Mouse (Mus musculus): Measurements from ENCODE around the gene Nr4a1. TPM values are rescaled to one million over a fixed set of nuclear protein-coding genes. Genes with fewer than 3 reads are reported as not detected.

The Nr4a1 gene
- polyA plus RNA-seq, 1 experiment from 2014 or later = 2.9 TPM

DNA sequence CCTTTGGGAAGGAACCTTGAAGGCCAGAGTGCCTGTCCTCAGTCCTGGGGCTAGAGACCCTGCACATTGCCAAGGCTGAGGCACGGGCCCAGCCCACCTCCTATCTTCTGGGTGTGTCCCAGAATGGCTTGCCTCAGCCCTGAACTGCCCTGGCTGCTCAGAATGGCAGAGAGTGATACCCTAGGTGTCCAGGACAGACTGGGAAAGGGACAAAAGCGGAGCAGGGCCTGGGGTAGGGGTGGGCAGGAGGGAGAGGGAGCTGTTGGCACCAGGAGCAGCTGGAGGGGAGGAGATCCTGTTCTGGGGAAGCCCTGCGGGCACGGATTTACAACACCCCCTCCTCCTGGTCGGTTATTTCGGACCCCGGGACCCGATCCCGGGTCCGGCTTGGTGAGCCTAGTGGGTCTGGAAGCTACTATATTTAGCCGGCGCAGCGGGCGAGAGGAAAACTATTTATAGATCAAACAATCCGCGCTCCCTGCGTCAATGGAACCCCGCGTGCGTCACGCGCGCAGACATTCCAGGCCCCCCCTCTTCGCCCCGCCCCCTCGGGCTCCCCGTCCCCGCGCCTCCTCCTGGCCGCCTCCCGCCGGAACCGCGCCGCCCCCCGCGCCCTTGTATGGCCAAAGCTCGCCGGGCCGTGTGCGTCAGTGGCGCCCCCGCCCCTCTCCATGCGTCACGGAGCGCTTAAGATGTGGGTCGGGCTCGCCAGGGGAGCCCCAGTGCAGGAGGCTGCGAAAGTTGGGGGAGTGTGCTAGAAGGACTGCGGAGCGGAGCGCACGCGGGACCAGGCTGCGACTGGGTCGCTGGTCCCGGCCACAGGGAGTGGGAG, 12.3 kb downstream of the Nr4a1 start:
- no peak overlapping the region for H3K27ac ChIP-seq
- peak overlapping the region; percentile 51 for H3K4me3 ChIP-seq (replicated peaks)
- H3K4me1 ChIP-seq = peaks cover 16% of the 10 kb centered on the region
- peaks cover 50% of the 10 kb centered on the region for H3K27me3 ChIP-seq
- peak overlapping the region; percentile 93 for H3K4me2 ChIP-seq
- H3K9ac ChIP-seq = peak overlapping the region; percentile 64
- peak; percentile 78 for ATAC-seq (ENCODE audit: low FRiP score)
- H3K9me3 ChIP-seq = no peaks in the 10 kb centered on the region
- peaks cover 7% of the 10 kb centered on the region; the same call in 1 of the 2 replicates for H3K36me3 ChIP-seq (replicated peaks)
- WGBS = 0% methylated on average over 52 of the region's 57 CpGs

DNA sequence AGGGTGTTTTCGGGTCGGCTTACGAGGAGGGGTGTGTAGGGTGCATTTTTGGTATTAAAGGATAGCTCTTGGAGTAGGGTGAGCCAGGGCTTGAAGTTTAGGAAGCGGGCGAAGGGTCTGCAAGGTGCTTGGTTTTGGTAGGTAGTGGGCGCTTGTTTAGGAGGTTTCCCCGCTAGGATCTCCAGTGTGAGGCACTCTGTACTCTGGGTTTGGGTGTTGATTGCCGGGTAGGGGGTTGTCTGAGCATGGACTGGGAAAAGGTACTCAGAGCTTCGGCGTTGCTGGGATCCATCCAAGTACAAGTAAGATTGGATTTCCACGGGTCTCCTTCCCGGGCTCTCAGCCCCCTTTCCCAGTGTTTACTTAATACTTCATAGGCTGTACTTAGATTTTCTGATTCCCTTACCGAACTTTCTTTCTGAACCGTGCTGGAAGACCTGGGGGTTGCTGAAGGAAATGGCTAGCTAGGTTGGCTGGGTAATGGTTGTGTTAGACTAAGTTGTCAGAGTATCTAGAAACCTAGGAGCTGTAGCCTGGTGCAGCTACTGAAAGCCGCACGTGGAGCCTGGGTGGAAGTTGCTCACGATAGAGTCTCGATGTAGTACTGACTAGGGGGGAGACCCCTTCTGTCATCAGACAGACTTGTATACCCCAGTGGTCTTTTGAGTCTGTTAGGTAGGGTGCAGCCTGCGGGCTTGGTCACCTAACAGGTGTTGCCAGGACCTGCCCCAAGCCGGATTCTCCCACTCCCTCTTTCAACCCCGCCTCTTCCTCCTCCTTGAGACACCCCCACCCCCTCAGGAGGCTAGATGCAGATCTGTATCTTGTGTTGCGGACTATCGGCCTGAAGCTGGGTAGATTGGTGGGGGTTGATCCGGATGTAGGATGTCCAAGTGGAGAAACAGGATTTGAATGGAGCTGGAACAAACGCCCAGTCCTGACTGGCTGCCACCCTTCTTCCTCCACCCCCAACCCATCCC, 13.3 kb downstream of the Nr4a1 start:
- peaks cover 9% of the 10 kb centered on the region; the same call in 1 of the 2 replicates for H3K36me3 ChIP-seq (replicated peaks)
- peaks cover 16% of the 10 kb centered on the region for H3K4me1 ChIP-seq
- ATAC-seq (ENCODE audit: low FRiP score) = no peak
- H3K9ac ChIP-seq = peak overlapping the region; percentile 64
- no peak overlapping the region for H3K27ac ChIP-seq
- WGBS = 7% methylated on average over 25 of the region's 25 CpGs
- H3K4me2 ChIP-seq = peak overlapping the region; percentile 93
- peaks cover 50% of the 10 kb centered on the region for H3K27me3 ChIP-seq
- H3K4me3 ChIP-seq (replicated peaks) = peak overlapping the region; percentile 51
- no peaks in the 10 kb centered on the region for H3K9me3 ChIP-seq

DNA sequence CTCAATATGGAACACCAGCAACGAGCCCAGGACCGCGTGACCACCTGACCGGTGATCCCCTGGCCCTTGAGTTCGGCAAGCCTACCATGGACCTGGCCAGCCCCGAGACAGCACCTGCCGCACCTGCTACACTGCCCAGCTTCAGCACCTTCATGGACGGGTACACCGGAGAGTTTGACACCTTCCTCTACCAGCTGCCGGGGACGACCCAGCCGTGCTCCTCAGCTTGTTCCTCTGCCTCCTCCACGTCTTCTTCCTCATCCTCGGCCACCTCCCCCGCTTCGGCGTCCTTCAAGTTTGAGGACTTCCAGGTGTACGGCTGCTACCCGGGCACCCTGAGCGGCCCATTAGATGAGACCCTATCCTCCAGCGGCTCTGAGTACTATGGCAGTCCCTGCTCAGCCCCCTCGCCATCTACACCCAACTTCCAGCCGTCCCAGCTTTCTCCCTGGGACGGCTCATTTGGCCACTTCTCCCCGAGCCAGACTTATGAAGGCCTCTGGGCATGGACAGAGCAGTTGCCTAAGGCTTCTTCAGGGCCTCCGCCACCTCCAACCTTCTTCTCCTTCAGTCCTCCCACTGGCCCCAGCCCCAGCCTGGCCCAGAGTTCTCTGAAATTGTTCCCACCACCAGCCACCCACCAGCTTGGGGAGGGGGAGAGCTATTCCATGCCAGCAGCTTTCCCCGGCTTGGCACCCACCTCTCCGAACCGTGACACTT, 16.2 kb downstream of the Nr4a1 start:
- H3K4me1 ChIP-seq = peaks cover 16% of the 10 kb centered on the region
- peaks cover 22% of the 10 kb centered on the region for H3K36me3 ChIP-seq (replicated peaks)
- H3K4me2 ChIP-seq = no peak overlapping the region
- H3K9me3 ChIP-seq = no peaks in the 10 kb centered on the region
- 92% methylated on average over 29 of the region's 29 CpGs for WGBS
- H3K4me3 ChIP-seq (replicated peaks) = no peak overlapping the region
- H3K27ac ChIP-seq = no peak overlapping the region
- H3K27me3 ChIP-seq = peaks cover 36% of the 10 kb centered on the region
- ATAC-seq (ENCODE audit: low FRiP score) = no peak
- no peak overlapping the region for H3K9ac ChIP-seq

DNA sequence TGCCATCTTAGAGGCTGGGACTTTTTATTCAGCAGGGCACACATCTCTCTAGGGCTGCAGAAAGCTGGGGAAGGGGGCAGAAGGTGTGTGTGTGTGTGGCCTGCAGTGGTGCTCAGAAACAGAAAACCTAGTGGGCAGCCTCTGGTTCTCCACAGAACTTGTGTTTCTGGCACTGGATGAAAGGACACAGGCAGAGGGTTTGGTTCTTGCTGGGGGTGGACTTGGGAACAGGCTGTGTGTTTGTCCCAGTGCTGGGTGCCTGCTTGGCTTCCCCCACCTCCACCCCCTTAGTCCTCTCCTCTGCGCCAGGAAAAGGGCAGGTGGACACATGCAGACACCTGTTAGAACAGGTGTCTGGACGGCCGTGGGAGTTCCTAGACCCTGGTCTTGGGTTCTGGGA, 17.0 kb downstream of the Nr4a1 start:
- Histone ChIP-seq H3K9ac (no peak overlapping the region), H3K27ac (no peak overlapping the region), H3K4me2 (no peak overlapping the region), H3K4me3 (replicated peaks) (no peak overlapping the region), H3K36me3 (replicated peaks) (peaks cover 22% of the 10 kb centered on the region), H3K9me3 (no peaks in the 10 kb centered on the region), H3K4me1 (peaks cover 12% of the 10 kb centered on the region), H3K27me3 (peaks cover 27% of the 10 kb centered on the region)
- 85% methylated on average over 3 of the region's 3 CpGs for WGBS
- ATAC-seq (ENCODE audit: low FRiP score) = no peak

DNA sequence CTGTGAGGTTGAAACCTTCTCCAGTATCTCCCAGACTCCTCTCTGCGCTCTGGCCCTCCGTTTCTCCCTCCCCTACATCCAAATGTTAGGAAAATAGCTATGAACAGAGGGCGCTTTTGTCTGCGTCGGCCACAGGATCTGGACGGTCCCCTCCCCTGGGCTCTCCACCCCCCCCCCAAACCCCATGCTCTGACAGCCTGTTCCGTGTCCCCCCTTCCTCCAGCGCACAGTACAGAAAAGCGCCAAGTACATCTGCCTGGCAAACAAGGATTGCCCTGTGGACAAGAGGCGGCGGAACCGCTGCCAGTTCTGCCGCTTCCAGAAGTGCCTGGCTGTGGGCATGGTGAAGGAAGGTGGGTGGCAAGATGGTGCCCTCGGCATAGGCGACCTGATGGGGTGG, 17.4 kb downstream of the Nr4a1 start:
- peaks cover 22% of the 10 kb centered on the region for H3K36me3 ChIP-seq (replicated peaks)
- H3K9me3 ChIP-seq = no peaks in the 10 kb centered on the region
- peaks cover 9% of the 10 kb centered on the region for H3K4me1 ChIP-seq
- 93% methylated on average over 15 of the region's 15 CpGs for WGBS
- H3K9ac ChIP-seq = no peak overlapping the region
- ATAC-seq (ENCODE audit: low FRiP score) = no peak
- H3K27ac ChIP-seq = no peak overlapping the region
- no peak overlapping the region for H3K4me3 ChIP-seq (replicated peaks)
- peaks cover 23% of the 10 kb centered on the region for H3K27me3 ChIP-seq
- no peak overlapping the region for H3K4me2 ChIP-seq

DNA sequence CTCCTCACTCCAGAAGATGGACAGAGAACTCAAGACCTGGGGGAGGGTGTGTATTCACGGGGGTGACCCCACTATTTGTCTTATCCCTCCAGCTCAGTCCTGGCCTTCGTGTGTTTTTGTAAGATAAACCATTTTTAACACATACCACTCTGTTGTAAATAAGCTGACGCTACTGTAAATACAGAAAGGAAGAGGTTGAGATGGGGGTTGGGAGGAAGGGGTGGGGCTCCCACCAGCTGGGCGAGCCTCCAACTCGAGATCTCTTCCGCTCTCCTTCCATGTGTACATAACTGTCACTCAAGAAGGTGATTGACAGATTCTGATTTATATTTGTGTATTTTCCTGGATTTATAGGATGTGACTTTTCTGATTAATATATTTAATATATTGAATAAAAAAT, 20.3 kb downstream of the Nr4a1 start:
- H3K27me3 ChIP-seq = no peaks in the 10 kb centered on the region
- H3K36me3 ChIP-seq (replicated peaks) = peaks cover 22% of the 10 kb centered on the region
- no peak overlapping the region for H3K9ac ChIP-seq
- peaks cover 16% of the 10 kb centered on the region for H3K4me1 ChIP-seq
- 85% methylated on average over 6 of the region's 6 CpGs for WGBS
- H3K27ac ChIP-seq = no peak overlapping the region
- H3K4me2 ChIP-seq = no peak overlapping the region
- ATAC-seq (ENCODE audit: low FRiP score) = no peak
- no peak overlapping the region for H3K4me3 ChIP-seq (replicated peaks)
- H3K9me3 ChIP-seq = no peaks in the 10 kb centered on the region

DNA sequence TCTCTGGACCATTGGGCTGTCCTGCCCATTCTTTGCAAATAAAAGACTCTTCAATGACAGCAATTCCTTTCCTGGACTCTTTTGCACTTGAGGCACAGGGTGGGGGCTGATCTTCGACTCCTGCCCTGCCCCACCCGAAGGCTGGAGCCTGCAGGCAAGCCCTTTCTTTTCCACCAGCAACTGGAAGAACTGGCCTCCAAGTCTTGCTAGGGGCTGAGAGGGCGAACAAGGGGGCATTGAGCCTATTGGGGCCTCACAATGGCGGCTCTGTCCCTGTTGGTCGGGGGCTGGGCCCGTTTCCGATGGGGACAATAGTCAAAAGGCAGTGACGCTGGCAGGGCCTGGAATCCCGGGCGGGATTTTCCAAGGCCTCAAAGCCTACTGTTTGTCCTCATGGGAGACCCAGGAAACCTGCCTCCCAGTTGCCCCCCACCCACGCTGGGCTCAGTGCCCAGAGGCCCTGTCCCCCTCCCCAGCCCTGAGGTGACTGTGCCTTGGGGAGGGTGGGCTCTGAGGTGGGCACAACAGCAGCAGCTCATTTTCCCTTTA, 23.4 kb downstream of the Nr4a1 start:
- peaks cover 13% of the 10 kb centered on the region for H3K36me3 ChIP-seq (replicated peaks)
- WGBS = 11% methylated on average over 11 of the region's 11 CpGs
- H3K27ac ChIP-seq = peak overlapping the region; percentile 63; the same call in 1 of the 2 replicates
- no peak overlapping the region for H3K4me2 ChIP-seq
- H3K27me3 ChIP-seq = no peaks in the 10 kb centered on the region
- H3K9me3 ChIP-seq = no peaks in the 10 kb centered on the region
- no peak overlapping the region for H3K4me3 ChIP-seq (replicated peaks)
- no peak for ATAC-seq (ENCODE audit: low FRiP score)
- H3K4me1 ChIP-seq = peaks cover 16% of the 10 kb centered on the region
- no peak overlapping the region for H3K9ac ChIP-seq

DNA sequence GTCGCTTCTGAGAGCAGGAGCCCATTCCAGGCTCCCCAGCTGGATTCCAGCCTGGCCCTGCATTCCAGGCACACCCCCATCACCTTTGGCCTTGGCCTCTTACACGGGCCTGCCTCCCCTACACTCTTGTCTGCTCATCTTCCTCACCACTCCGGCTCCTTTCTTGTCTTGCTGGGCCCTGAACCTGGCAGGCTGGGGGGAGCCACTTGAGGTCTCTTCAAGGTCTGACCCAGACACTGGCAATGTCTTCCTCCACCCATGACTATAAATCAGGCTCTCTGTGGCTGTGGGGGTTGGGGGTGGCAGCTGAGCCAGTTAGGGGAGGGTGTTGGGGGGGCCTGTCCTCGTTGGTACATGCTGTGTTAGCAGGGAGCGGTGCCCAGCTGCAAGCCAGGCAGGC, 24.5 kb downstream of the Nr4a1 start:
- no peaks in the 10 kb centered on the region for H3K27me3 ChIP-seq
- no peak overlapping the region for H3K27ac ChIP-seq
- peaks cover under 1% of the 10 kb centered on the region; the same call in 1 of the 2 replicates for H3K36me3 ChIP-seq (replicated peaks)
- peaks cover 16% of the 10 kb centered on the region for H3K4me1 ChIP-seq
- no peak overlapping the region for H3K4me2 ChIP-seq
- no peak overlapping the region for H3K4me3 ChIP-seq (replicated peaks)
- H3K9me3 ChIP-seq = no peaks in the 10 kb centered on the region
- ATAC-seq (ENCODE audit: low FRiP score) = no peak
- WGBS = 65% methylated on average over 5 of the region's 5 CpGs
- H3K9ac ChIP-seq = no peak overlapping the region

DNA sequence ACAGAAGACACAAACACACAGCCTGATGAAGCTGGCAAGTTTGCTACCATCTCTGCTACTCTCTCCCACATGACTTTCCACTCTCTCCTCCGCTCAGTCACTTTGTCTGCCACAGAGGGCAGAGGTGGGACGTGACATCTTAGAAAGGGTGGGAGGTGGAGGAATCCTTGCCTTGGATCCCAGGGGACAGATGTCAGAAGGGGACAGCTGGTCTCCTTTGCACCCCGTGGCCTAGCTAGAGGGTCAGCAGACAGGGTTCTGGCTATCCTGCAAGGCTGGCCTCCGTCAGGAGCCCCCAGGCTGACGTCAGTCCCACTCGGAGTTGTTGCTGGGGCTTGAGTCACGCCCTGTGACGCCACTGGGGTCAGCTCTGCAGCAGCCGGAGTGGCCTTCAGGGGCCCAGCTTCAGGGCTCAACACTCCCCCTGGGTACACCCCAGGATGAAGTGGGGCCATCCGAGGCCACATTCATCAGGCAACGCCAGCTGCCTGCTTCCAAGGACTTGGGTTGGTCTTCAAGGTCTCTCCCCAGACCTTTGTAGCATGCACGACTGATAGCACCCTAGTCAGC, 25.4 kb downstream of the Nr4a1 start:
- Histone ChIP-seq H3K27ac (no peak overlapping the region), H3K4me1 (peaks cover 16% of the 10 kb centered on the region), H3K9me3 (no peaks in the 10 kb centered on the region), H3K9ac (no peak overlapping the region), H3K4me2 (no peak overlapping the region), H3K27me3 (no peaks in the 10 kb centered on the region), H3K4me3 (replicated peaks) (no peak overlapping the region), H3K36me3 (replicated peaks) (no peaks in the 10 kb centered on the region)
- WGBS = 74% methylated on average over 12 of the region's 12 CpGs
- ATAC-seq (ENCODE audit: low FRiP score) = no peak

DNA sequence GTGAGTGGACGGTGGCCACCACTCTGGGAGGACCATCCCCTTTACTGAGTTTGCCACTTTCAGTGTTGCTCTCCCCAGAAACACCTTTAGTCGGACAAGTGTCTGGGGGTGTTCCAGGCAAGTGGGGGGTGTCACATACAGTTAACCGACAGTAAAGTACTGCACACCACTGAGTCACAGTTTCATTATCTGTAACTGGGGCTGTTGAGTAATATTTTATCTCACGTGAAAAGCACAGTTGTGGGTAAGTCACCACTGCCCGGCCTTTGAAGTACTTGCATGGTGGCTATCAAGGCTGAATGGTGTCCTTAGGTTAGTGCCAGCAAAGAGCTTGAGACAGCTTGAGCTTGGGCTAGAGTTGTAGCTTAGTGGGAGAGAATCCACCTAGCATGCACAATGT, 28.4 kb downstream of the Nr4a1 start:
- Histone ChIP-seq H3K27ac (no peak overlapping the region), H3K4me3 (replicated peaks) (no peak overlapping the region), H3K9ac (no peak overlapping the region), H3K27me3 (no peaks in the 10 kb centered on the region), H3K9me3 (no peaks in the 10 kb centered on the region), H3K4me2 (no peak overlapping the region), H3K4me1 (peaks cover 22% of the 10 kb centered on the region), H3K36me3 (replicated peaks) (peaks cover 13% of the 10 kb centered on the region)
- no peak for ATAC-seq (ENCODE audit: low FRiP score)
- WGBS = 82% methylated on average over 5 of the region's 5 CpGs

DNA sequence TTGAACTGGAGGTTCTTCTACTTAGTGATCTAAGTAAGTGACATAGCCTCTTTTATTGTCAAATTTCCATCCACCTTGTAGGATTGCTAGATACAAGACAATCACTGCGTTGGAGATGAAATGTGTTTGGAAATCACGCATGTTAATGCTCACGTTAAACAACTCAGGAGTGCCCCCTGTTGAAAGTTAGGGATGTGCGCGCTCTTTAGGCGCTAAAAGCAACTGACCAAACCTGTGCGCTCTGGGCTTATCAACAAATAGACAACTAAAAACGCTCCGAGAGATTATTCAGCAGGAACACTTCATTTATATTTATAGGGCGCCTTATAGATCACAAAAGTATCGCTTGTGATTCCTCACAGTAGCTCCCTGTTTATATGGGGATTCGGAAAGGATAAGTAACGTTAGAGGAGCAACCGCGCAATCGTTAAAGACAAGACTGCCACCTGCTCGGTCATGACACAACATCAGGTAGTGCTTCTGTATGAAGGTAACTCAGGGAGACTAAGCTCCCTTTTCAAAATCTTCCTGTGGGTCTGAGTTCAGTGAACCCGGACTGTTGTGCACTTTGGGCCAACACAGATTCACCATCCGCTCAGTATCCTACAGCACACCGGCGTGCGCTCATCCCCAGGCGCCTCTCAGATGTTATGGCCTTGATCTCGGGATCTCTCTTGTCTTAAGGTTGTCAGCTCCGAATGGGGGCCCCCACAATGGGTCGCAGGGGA, 29.3 kb downstream of the Nr4a1 start:
- H3K9me3 ChIP-seq = no peaks in the 10 kb centered on the region
- H3K4me3 ChIP-seq (replicated peaks) = peak overlapping the region; percentile 81
- no peaks in the 10 kb centered on the region for H3K27me3 ChIP-seq
- peak overlapping the region; percentile 21; the same call in 1 of the 2 replicates for H3K27ac ChIP-seq
- WGBS = 2% methylated on average over 26 of the region's 26 CpGs
- peak overlapping the region; percentile 87 for H3K9ac ChIP-seq
- H3K4me1 ChIP-seq = peaks cover 16% of the 10 kb centered on the region
- peak overlapping the region; percentile 79 for H3K4me2 ChIP-seq
- peaks cover 21% of the 10 kb centered on the region for H3K36me3 ChIP-seq (replicated peaks)
- ATAC-seq (ENCODE audit: low FRiP score) = peak; percentile 42
